Mouse (Mus musculus): Measurements from ENCODE around the gene Efna5.

- TF ChIP-seq MAX (IDR thresholded peaks at IDR 0.05; ENCODE audit: low read depth), result no peak
- no peak for TF ChIP-seq POLR2A (IDR thresholded peaks at IDR 0.05; ENCODE audit: insufficient read length, low read depth)
- TF ChIP-seq CEBPB (IDR thresholded peaks at IDR 0.05; ENCODE audit: insufficient read depth, poor library complexity, severe bottlenecking), result no peak
- no peak for TF ChIP-seq POLR2AphosphoS2 (IDR thresholded peaks at IDR 0.05; ENCODE audit: insufficient read length, low read depth)
- TF ChIP-seq USF1 (IDR thresholded peaks at IDR 0.05; ENCODE audit: low read depth), result no peak
- no peak for TF ChIP-seq TCF3 (IDR thresholded peaks at IDR 0.05; ENCODE audit: insufficient read length, low read depth)
- TF ChIP-seq TCF12 (IDR thresholded peaks at IDR 0.05; ENCODE audit: insufficient read depth, poor library complexity, severe bottlenecking), result no peak
Measured at GRCm38 (mm10) chr17:62565632-62566031, 315.5 kb downstream of the Efna5 start.
